Mouse (Mus musculus) intestine, embryonic 15.5 days (tissue): Measurements from ENCODE around the gene Dph5. TPM values are rescaled to one million over a fixed set of nuclear protein-coding genes. Genes with fewer than 3 reads are reported as not detected.
"Not testable (repeated sequence)": the region's sequence is repeated elsewhere in the genome, so short reads cannot be mapped to it uniquely, and the experiment has no call there.

ENCODE experiments used
- ATAC-seq: fragments of 200-750 bp; cut with Nextera tagmentation; 2 replicates; pipeline ENCODE4 v1.8.0; 2017; ENCODE audit warnings: moderate TSS enrichment, moderate library complexity
- H3K27ac ChIP-seq: fragments of 300-500 bp; sonication (generic); 2 replicates; pipeline ENCODE4 v1.5.1; 2015; ENCODE audit warnings: mild to moderate bottlenecking, inconsistent platforms
- H3K27me3 ChIP-seq: fragments of 300-500 bp; sonication (generic); replicated peaks from 2 replicates; pipeline ENCODE4 v1.6.1; 2015; ENCODE audit warnings: inconsistent platforms
- H3K36me3 ChIP-seq: fragments of 300-500 bp; sonication (generic); 2 replicates; pipeline ENCODE4 v1.6.1; 2015; ENCODE audit warnings: inconsistent platforms
- H3K4me1 ChIP-seq: fragments of 300-500 bp; sonication (generic); replicated peaks from 2 replicates; pipeline ENCODE4 v1.6.1; 2015; ENCODE audit warnings: inconsistent platforms
- H3K4me2 ChIP-seq: fragments of 300-500 bp; sonication (generic); replicated peaks from 2 replicates; pipeline ENCODE4 v1.6.1; 2015; ENCODE audit warnings: mild to moderate bottlenecking, inconsistent platforms
- H3K4me3 ChIP-seq: fragments of 300-500 bp; sonication (generic); replicated peaks from 2 replicates; pipeline ENCODE4 v1.5.1; 2015; ENCODE audit warnings: inconsistent platforms
- H3K9ac ChIP-seq: fragments of 300-500 bp; sonication (generic); 2 replicates; pipeline ENCODE4 v1.6.1; 2015; ENCODE audit warnings: inconsistent platforms
- H3K9me3 ChIP-seq: fragments of 300-500 bp; sonication (generic); 2 replicates; pipeline ENCODE4 v1.6.1; 2016; ENCODE audit warnings: inconsistent platforms
- WGBS: fragments of 180-500 bp; shearing (Covaris S2); methylation state at CpG from one replicate; pipeline ENCODE4 v1.1.7; 2015; 5-methylcytosine and 5-hydroxymethylcytosine counted together
- polyA plus RNA-seq: library from polyadenylated mRNA; unstranded; fragments of >200 nt; fragmentation: Nextera tagmentation; extraction: Ambion mirVana; gene quantifications from 2 replicates; pipeline ENCODE4 v1.2.1, GENCODE M21; 2015

Gene Dph5
- polyA plus RNA-seq, 1 experiment from 2014 or later = 30.2 TPM

- Histone ChIP-seq H3K36me3 (no peaks in the 10 kb centered on the region), H3K4me3 (no peak overlapping the region), H3K27me3 (no peaks in the 10 kb centered on the region), H3K4me2 (no peak overlapping the region), H3K27ac (no peak overlapping the region), H3K9ac (no peak overlapping the region), H3K4me1 (no peaks in the 10 kb centered on the region), H3K9me3 (no peaks in the 10 kb centered on the region)
- WGBS = 86% methylated on average over 9 of the region's 9 CpGs
- no peak for ATAC-seq
These were observed 14.8 kb downstream of the Dph5 start for GRCm38 (mm10) chr3:115902301-115902956.

DNA sequence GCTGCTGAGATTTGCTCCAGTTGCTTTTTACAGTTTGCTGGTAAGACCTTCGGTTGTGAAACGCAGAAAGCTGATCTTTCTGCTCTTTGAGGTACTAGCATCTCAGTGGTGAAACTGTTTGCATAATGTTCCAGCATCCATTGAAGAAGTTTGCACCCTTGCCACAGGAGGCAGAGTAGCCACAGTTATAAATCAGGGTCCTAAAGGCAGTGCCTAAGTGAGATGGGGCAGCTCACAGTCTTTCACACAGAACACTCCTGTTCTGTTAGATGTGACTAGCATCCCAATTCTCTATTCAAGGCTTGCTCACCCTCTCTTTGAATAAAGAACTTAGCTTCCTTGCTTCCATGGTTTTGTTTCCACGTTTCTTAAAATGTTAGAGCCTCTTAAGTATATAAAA is 17.4 kb downstream of the Dph5 start:
- Histone ChIP-seq H3K4me3 (no peak overlapping the region), H3K9ac (no peak overlapping the region), H3K27me3 (no peaks in the 10 kb centered on the region), H3K4me2 (no peak overlapping the region), H3K9me3 (no peaks in the 10 kb centered on the region), H3K4me1 (no peaks in the 10 kb centered on the region), H3K27ac (no peak overlapping the region), H3K36me3 (no peaks in the 10 kb centered on the region)
- ATAC-seq = no peak
- WGBS = 95% methylated on average over 3 of the region's 3 CpGs

DNA sequence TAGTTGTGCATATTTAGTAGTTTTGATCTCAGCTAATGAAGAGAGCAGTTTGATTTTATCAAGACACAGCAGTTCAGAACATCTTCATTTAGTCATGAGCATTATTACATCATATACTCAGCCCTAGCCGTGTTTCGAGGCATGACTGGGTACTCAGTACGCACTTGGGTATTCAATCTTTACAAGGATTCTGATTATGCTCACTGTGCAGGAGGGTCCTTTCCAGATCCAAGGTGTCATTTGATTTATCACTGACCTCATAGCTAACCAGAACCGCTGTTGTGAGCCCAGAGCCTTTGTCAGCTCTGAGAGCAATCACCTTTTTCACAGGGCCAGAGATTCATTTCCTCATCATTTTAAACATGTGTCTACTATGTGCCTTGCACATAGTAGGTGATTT is 17.9 kb downstream of the Dph5 start:
- 96% methylated on average over 4 of the region's 4 CpGs for WGBS
- no peaks in the 10 kb centered on the region for H3K27me3 ChIP-seq

GRCm38 (mm10) chr3:115907406-115907805 is 19.8 kb downstream of the Dph5 start:
- H3K9me3 ChIP-seq = not testable (repeated sequence)

More for the DNA sequence above, 17.9 kb downstream of the Dph5 start:
- no peaks in the 10 kb centered on the region for H3K36me3 ChIP-seq
- H3K27ac ChIP-seq = no peak overlapping the region
- no peak for ATAC-seq
- no peaks in the 10 kb centered on the region for H3K9me3 ChIP-seq
- H3K4me1 ChIP-seq = no peaks in the 10 kb centered on the region
- no peak overlapping the region for H3K4me3 ChIP-seq
- H3K4me2 ChIP-seq = no peak overlapping the region
- no peak overlapping the region for H3K9ac ChIP-seq

DNA sequence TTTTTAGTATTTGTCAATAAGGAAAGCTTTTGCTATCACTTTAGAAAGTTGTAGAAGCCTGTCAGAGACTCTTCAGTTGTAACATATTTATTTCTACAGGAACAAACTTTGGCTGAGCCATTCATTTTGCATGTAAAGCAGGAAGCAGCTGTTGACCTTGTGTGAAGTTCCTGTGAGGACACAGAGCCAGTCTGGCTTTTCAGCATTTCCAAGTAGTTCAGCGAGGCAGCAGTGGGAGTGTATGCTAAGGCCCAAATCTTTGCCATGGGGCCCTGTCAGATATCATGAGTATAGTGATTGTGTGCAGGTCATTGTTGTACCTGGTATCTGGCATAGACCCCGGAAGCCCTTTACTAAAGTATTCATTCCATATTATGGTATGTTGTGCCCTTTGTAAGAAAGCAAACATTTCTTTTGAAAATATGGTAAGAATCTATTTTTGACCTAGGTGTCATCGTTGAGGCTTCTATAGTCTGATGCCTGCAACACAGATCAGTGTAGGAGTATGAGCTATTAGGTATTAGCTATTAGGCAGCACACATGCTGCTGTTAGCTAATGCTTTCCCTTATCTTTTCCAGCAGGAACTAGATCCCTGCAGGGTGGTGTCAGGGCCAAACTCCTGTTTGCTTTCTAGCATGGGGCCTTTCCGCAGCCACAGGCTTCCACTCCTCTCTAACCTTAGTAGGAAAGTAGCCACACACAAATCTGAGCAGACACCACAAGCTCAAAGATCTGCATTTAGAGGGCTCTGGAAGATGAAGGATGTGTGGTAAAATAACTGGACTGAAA is 37.0 kb downstream of the Dph5 start:
- no peaks in the 10 kb centered on the region for H3K4me1 ChIP-seq
- WGBS = 76% methylated on average over 4 of the region's 4 CpGs
- no peak overlapping the region for H3K4me3 ChIP-seq
- no peaks in the 10 kb centered on the region for H3K27me3 ChIP-seq
- peaks cover 2% of the 10 kb centered on the region; the same call in 1 of the 2 replicates for H3K36me3 ChIP-seq
- H3K9me3 ChIP-seq = no peaks in the 10 kb centered on the region
- peak; percentile 79 for ATAC-seq
- no peak overlapping the region for H3K4me2 ChIP-seq
- H3K27ac ChIP-seq = no peak overlapping the region
- H3K9ac ChIP-seq = no peak overlapping the region

More at GRCm38 (mm10) chr3:115907406-115907805, 19.8 kb downstream of the Dph5 start:
- WGBS = 98% methylated on average over 11 of the region's 11 CpGs
- not testable (repeated sequence) for H3K4me1 ChIP-seq, H3K4me3 ChIP-seq, ATAC-seq, H3K4me2 ChIP-seq, H3K36me3 ChIP-seq, H3K27ac ChIP-seq, H3K27me3 ChIP-seq, H3K9ac ChIP-seq

- WGBS = 93% methylated on average over 8 of the region's 8 CpGs
- no peak overlapping the region for H3K4me2 ChIP-seq
- no peak for ATAC-seq
- H3K9me3 ChIP-seq = no peaks in the 10 kb centered on the region
- H3K36me3 ChIP-seq = peaks cover 2% of the 10 kb centered on the region; the same call in 1 of the 2 replicates
- no peaks in the 10 kb centered on the region for H3K4me1 ChIP-seq
- no peak overlapping the region for H3K9ac ChIP-seq
- no peaks in the 10 kb centered on the region for H3K27me3 ChIP-seq
- no peak overlapping the region for H3K4me3 ChIP-seq
- H3K27ac ChIP-seq = no peak overlapping the region
These were observed 38.9 kb downstream of the Dph5 start for GRCm38 (mm10) chr3:115926531-115926930.

DNA sequence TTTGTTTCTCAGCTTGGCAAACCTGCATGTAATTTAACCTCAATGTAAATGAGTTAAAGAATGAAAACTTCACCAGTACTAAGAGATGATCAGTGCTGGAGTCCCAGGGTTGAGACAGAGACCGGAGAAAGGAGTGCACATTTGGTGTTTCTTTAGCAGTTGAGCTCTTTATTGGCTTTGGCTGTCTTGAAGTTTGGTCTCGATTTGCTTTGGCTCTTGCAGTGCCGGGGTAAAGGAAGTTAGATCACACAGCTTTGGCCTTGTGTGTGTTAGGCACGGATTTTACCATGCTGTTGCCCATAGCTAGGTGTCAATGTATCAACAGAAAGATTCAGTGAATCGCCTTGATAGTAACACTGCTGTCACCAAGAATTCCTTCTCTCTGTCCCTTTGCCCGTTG is 44.1 kb downstream of the Dph5 start:
- H3K27ac ChIP-seq = no peak overlapping the region
- H3K9me3 ChIP-seq = no peaks in the 10 kb centered on the region
- 90% methylated on average over 6 of the region's 6 CpGs for WGBS
- H3K4me2 ChIP-seq = no peak overlapping the region
- 0 out of 2 replicates have a peak, but pooled peaks cover 2% of the 10 kb centered on the region for H3K36me3 ChIP-seq
- no peak overlapping the region for H3K9ac ChIP-seq
- no peaks in the 10 kb centered on the region for H3K4me1 ChIP-seq
- H3K27me3 ChIP-seq = no peaks in the 10 kb centered on the region
- ATAC-seq = no peak
- no peak overlapping the region for H3K4me3 ChIP-seq

GRCm38 (mm10) chr3:115933293-115934186 is 45.9 kb downstream of the Dph5 start:
- Histone ChIP-seq H3K27ac (no peak overlapping the region), H3K4me1 (no peaks in the 10 kb centered on the region), H3K27me3 (no peaks in the 10 kb centered on the region), H3K9ac (no peak overlapping the region), H3K4me3 (no peak overlapping the region), H3K9me3 (no peaks in the 10 kb centered on the region), H3K36me3 (0 out of 2 replicates have a peak, but pooled peaks cover 2% of the 10 kb centered on the region), H3K4me2 (no peak overlapping the region)
- no peak for ATAC-seq
- WGBS = 78% methylated on average over 18 of the region's 18 CpGs

GRCm38 (mm10) chr3:115936734-115937599 is 49.3 kb downstream of the Dph5 start:
- no peak overlapping the region for H3K4me3 ChIP-seq
- WGBS = 63% methylated on average over 4 of the region's 4 CpGs
- H3K4me2 ChIP-seq = no peak overlapping the region
- H3K4me1 ChIP-seq = no peaks in the 10 kb centered on the region
- no peaks in the 10 kb centered on the region for H3K9me3 ChIP-seq
- no peak overlapping the region for H3K9ac ChIP-seq
- H3K36me3 ChIP-seq = 0 out of 2 replicates have a peak, but pooled peaks cover 2% of the 10 kb centered on the region
- no peak overlapping the region for H3K27ac ChIP-seq
- ATAC-seq = no peak
- no peaks in the 10 kb centered on the region for H3K27me3 ChIP-seq

- WGBS = 91% methylated on average over 10 of the region's 10 CpGs
- ATAC-seq = no peak
- H3K36me3 ChIP-seq = 0 out of 2 replicates have a peak, but pooled peaks cover 4% of the 10 kb centered on the region
- no peak overlapping the region for H3K9ac ChIP-seq
- H3K27me3 ChIP-seq = no peaks in the 10 kb centered on the region
- no peak overlapping the region for H3K4me3 ChIP-seq
- no peaks in the 10 kb centered on the region for H3K4me1 ChIP-seq
- H3K27ac ChIP-seq = no peak overlapping the region
- H3K9me3 ChIP-seq = no peaks in the 10 kb centered on the region
- no peak overlapping the region for H3K4me2 ChIP-seq
These were observed 50.2 kb downstream of the Dph5 start for GRCm38 (mm10) chr3:115937807-115938206.

GRCm38 (mm10) chr3:115940510-115940909 is 52.9 kb downstream of the Dph5 start:
- ATAC-seq = no peak
- Histone ChIP-seq H3K36me3 (0 out of 2 replicates have a peak, but pooled peaks cover 2% of the 10 kb centered on the region), H3K4me3 (no peak overlapping the region), H3K27ac (no peak overlapping the region), H3K9ac (no peak overlapping the region), H3K4me2 (no peak overlapping the region), H3K4me1 (no peaks in the 10 kb centered on the region), H3K9me3 (no peaks in the 10 kb centered on the region), H3K27me3 (no peaks in the 10 kb centered on the region)
- 89% methylated on average over 4 of the region's 4 CpGs for WGBS
